Mouse (Mus musculus): ENCODE measurements around the gene Znrf1. TPM values are rescaled to one million over a fixed set of nuclear protein-coding genes. Genes with fewer than 3 reads are reported as not detected.
A peak's percentile ranks its signal among the peaks of the same experiment; 100 is the strongest.

The Znrf1 gene
- polyA plus RNA-seq, 1 experiment from 2014 or later, result 48.7 TPM

GRCm38 (mm10) chr8:111539422-111540076 lies 3.7 kb downstream of the Znrf1 start:
- no peaks in the 10 kb centered on the region for H3K36me3 ChIP-seq (ENCODE audit: control insufficient read depth, insufficient read depth, low read length)
- WGBS, result 76% methylated on average over 10 of the region's 10 CpGs
- H3K27ac ChIP-seq (ENCODE audit: low read depth, low read length), result no peak overlapping the region
- H3K9me3 ChIP-seq (ENCODE audit: control insufficient read depth, low read length), result no peaks in the 10 kb centered on the region
- ATAC-seq (ENCODE audit: low FRiP score) (no peak), DNase-seq (ENCODE audit: low spot score) (no peak)
- peak overlapping the region; percentile 44 for H3K4me2 ChIP-seq (replicated peaks; ENCODE audit: low read depth, low read length)
- peaks cover 8% of the 10 kb centered on the region; the same call in 1 of the 2 replicates for H3K4me1 ChIP-seq (replicated peaks; ENCODE audit: control insufficient read depth, insufficient read depth, low read length)
- peak overlapping the region; percentile 78; the same call in 1 of the 2 replicates for H3K4me3 ChIP-seq (ENCODE audit: low read depth, low read length)
- H3K27me3 ChIP-seq (ENCODE audit: control insufficient read depth, insufficient read depth, low read length), result no peaks in the 10 kb centered on the region
- H3K9ac ChIP-seq (ENCODE audit: low read depth, low read length), result peak overlapping the region; percentile 15; the same call in 1 of the 2 replicates

DNA sequence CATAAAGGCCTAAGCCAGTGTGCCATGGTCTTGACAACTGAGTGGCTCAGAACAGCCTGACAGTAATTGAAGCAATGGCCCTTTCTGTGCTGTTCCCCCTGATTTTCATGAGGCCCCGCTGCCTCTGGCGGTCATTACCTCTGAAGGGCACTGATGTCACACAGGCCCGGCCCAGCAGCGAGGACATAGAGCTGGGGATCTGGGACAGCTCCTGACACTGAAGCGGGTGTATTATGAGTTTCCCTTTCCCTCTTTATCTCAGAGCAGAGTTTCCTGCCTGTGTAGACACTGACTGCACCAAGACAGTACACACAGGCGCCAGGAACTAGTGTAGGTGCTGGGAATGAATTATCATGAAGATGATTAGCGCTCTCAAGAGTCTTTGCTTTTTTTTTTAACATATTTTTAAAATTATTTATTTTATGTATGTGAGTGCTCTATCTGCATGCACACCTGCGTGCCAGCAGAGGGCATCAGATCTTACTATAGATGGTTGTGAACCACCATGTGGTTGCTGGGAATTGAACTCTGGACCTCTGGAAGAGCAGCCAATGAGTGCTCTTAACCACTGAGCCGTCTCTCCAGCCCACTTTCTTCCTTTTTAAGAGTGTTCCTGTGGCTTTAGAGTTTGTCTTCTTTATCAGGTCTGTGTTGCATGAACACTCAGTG lies 7.9 kb downstream of the Znrf1 start:
- H3K9ac ChIP-seq (ENCODE audit: low read depth, low read length), result no peak overlapping the region
- no peak overlapping the region for H3K27ac ChIP-seq (ENCODE audit: low read depth, low read length)
- H3K36me3 ChIP-seq (ENCODE audit: control insufficient read depth, insufficient read depth, low read length), result no peaks in the 10 kb centered on the region
- no peaks in the 10 kb centered on the region for H3K27me3 ChIP-seq (ENCODE audit: control insufficient read depth, insufficient read depth, low read length)
- H3K9me3 ChIP-seq (ENCODE audit: control insufficient read depth, low read length), result no peaks in the 10 kb centered on the region
- no peak for DNase-seq (ENCODE audit: low spot score)
- no peak for ATAC-seq (ENCODE audit: low FRiP score)
- H3K4me1 ChIP-seq (replicated peaks; ENCODE audit: control insufficient read depth, insufficient read depth, low read length), result peaks cover 6% of the 10 kb centered on the region; the same call in 1 of the 2 replicates
- H3K4me2 ChIP-seq (replicated peaks; ENCODE audit: low read depth, low read length), result no peak overlapping the region
- no peak overlapping the region for H3K4me3 ChIP-seq (ENCODE audit: low read depth, low read length)
- 91% methylated on average over 9 of the region's 9 CpGs for WGBS

DNA sequence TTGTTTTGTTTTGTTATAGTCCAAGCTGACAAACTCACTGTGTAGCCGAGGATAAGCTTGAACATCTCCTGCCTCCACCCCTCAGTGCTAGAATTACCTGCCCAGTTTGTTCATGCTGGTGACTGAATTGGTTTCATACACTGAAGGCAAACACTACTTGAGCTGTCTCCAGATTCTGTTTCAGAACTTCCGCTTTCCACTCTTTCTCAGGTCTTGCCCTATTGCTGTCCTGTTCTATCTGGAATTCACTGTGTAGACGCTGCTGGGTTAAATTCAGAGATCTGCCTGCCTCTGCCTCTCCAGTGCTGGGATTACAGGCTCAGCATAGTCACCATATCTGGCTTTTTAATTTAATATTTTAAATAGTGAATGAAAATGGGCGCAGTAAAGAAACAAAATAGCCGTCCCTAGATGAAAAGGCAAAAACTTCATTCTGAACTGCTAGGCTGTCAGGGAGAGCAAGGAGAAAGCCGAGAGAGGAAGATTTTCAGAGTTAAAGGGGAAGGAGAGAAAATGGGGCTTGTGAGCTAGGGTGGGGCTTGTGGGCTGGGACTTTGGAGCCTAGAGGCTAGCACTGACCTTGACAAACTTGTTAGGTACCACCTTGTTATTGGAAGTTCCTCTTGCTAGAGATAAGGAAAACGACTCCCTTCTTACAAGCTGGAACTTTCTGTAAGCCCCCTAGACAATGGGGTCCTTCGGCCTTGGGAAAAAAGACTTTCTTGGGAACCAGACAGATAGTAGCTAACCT lies 9.7 kb downstream of the Znrf1 start:
- DNase-seq (ENCODE audit: low spot score) (no peak), ATAC-seq (ENCODE audit: low FRiP score) (no peak)
- H3K27ac ChIP-seq (ENCODE audit: low read depth, low read length), result no peak overlapping the region
- H3K4me3 ChIP-seq (ENCODE audit: low read depth, low read length), result no peak overlapping the region
- H3K9ac ChIP-seq (ENCODE audit: low read depth, low read length), result no peak overlapping the region
- no peaks in the 10 kb centered on the region for H3K4me1 ChIP-seq (replicated peaks; ENCODE audit: control insufficient read depth, insufficient read depth, low read length)
- 88% methylated on average over 8 of the region's 8 CpGs for WGBS
- no peak overlapping the region for H3K4me2 ChIP-seq (replicated peaks; ENCODE audit: low read depth, low read length)
- no peaks in the 10 kb centered on the region for H3K36me3 ChIP-seq (ENCODE audit: control insufficient read depth, insufficient read depth, low read length)
- H3K9me3 ChIP-seq (ENCODE audit: control insufficient read depth, low read length), result no peaks in the 10 kb centered on the region
- H3K27me3 ChIP-seq (ENCODE audit: control insufficient read depth, insufficient read depth, low read length), result no peaks in the 10 kb centered on the region

GRCm38 (mm10) chr8:111547144-111547543 lies 11.2 kb downstream of the Znrf1 start:
- H3K4me1 ChIP-seq (replicated peaks; ENCODE audit: control insufficient read depth, insufficient read depth, low read length), result no peaks in the 10 kb centered on the region
- ATAC-seq (ENCODE audit: low FRiP score) (no peak), DNase-seq (ENCODE audit: low spot score) (no peak)
- no peaks in the 10 kb centered on the region for H3K9me3 ChIP-seq (ENCODE audit: control insufficient read depth, low read length)
- H3K27ac ChIP-seq (ENCODE audit: low read depth, low read length), result no peak overlapping the region
- no peak overlapping the region for H3K9ac ChIP-seq (ENCODE audit: low read depth, low read length)
- H3K4me3 ChIP-seq (ENCODE audit: low read depth, low read length), result no peak overlapping the region
- no peak overlapping the region for H3K4me2 ChIP-seq (replicated peaks; ENCODE audit: low read depth, low read length)
- H3K27me3 ChIP-seq (ENCODE audit: control insufficient read depth, insufficient read depth, low read length), result no peaks in the 10 kb centered on the region
- 91% methylated on average over 3 of the region's 3 CpGs for WGBS
- H3K36me3 ChIP-seq (ENCODE audit: control insufficient read depth, insufficient read depth, low read length), result no peaks in the 10 kb centered on the region

DNA sequence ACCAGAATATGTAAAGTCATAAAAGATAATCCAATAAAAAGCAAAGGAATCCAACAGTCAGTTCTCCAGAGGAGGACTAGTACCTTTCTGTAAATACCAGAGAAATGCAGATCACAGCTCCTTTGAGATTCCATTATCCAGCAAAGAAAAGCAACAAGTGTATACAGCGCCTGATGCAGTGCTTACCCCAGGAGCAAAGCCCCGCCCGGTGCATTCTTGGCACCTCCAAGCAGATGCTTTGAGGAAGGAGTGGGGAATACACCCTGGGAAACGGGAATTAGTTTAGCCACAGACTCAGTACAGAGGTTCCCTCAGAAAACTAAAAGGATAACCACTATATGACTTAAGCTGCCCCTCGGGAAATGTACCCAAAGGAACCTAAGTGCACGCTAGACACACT lies 12.3 kb downstream of the Znrf1 start:
- no peaks in the 10 kb centered on the region for H3K36me3 ChIP-seq (ENCODE audit: control insufficient read depth, insufficient read depth, low read length)
- 90% methylated on average over 6 of the region's 6 CpGs for WGBS
- no peak overlapping the region for H3K9ac ChIP-seq (ENCODE audit: low read depth, low read length)

DNA sequence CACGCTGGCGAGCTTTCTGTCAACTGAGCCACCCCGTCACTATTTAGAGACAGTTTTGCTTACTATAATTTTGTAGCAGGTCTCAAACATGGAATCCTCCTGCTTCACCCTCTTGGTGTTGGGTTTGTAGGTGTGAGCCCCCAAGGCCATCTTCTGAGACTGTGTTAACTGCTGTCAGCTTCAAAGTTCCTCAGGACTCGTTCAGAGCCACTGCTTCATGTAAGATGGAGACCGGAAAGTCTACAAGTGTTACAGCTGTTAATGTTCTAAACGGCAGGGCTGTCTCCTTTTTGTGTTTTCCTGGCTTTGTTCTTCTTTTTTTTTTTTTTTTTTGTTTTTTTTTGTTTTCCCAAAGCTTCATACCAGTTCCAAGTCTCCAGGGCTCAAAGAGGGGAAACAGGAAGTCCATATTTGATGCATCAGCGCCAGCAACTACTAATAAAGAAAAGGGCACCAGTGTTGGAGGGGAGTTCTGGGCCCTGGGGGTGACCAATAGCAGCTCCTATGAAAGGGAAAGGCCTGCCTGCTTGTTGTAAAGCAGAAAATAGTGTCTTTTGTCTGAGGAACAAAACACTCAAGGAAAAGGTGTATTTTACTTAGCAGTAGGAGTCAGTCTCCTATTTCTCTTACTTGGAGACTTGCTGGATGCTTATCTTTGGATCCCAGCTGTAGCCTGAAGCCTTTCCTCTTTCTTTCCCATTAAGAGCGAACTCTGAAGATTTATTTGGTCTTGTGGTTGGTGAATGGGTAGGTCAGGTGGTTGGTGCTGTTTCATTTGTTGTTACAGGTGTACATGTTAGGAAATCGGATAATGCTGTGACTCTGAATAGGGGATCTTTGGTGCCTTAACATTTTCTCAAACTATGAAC lies 14.3 kb downstream of the Znrf1 start:
- no peak for ATAC-seq (ENCODE audit: low FRiP score)

More for the DNA sequence above, 12.3 kb downstream of the Znrf1 start:
- Histone ChIP-seq H3K4me2 (replicated peaks; ENCODE audit: low read depth, low read length) (no peak overlapping the region), H3K27ac (ENCODE audit: low read depth, low read length) (no peak overlapping the region), H3K27me3 (ENCODE audit: control insufficient read depth, insufficient read depth, low read length) (no peaks in the 10 kb centered on the region), H3K9me3 (ENCODE audit: control insufficient read depth, low read length) (no peaks in the 10 kb centered on the region), H3K4me1 (replicated peaks; ENCODE audit: control insufficient read depth, insufficient read depth, low read length) (no peaks in the 10 kb centered on the region), H3K4me3 (ENCODE audit: low read depth, low read length) (no peak overlapping the region)
- ATAC-seq (ENCODE audit: low FRiP score) (no peak), DNase-seq (ENCODE audit: low spot score) (no peak)

GRCm38 (mm10) chr8:111551511-111552130 lies 15.7 kb downstream of the Znrf1 start:
- no peak overlapping the region for H3K4me2 ChIP-seq (replicated peaks; ENCODE audit: low read depth, low read length)
- 85% methylated on average over 8 of the region's 8 CpGs for WGBS

More for the DNA sequence above, 14.3 kb downstream of the Znrf1 start:
- no peak for DNase-seq (ENCODE audit: low spot score)
- 79% methylated on average over 9 of the region's 9 CpGs for WGBS
- Histone ChIP-seq H3K4me1 (replicated peaks; ENCODE audit: control insufficient read depth, insufficient read depth, low read length) (no peaks in the 10 kb centered on the region; the same call in 1 of the 2 replicates), H3K4me2 (replicated peaks; ENCODE audit: low read depth, low read length) (no peak overlapping the region), H3K27ac (ENCODE audit: low read depth, low read length) (no peak overlapping the region), H3K27me3 (ENCODE audit: control insufficient read depth, insufficient read depth, low read length) (no peaks in the 10 kb centered on the region), H3K36me3 (ENCODE audit: control insufficient read depth, insufficient read depth, low read length) (no peaks in the 10 kb centered on the region), H3K9me3 (ENCODE audit: control insufficient read depth, low read length) (no peaks in the 10 kb centered on the region), H3K9ac (ENCODE audit: low read depth, low read length) (no peak overlapping the region), H3K4me3 (ENCODE audit: low read depth, low read length) (no peak overlapping the region)

GRCm38 (mm10) chr8:111561824-111562223 lies 25.9 kb downstream of the Znrf1 start:
- H3K36me3 ChIP-seq (ENCODE audit: control insufficient read depth, insufficient read depth, low read length), result no peaks in the 10 kb centered on the region
- no peaks in the 10 kb centered on the region for H3K9me3 ChIP-seq (ENCODE audit: control insufficient read depth, low read length)
- H3K4me1 ChIP-seq (replicated peaks; ENCODE audit: control insufficient read depth, insufficient read depth, low read length), result no peaks in the 10 kb centered on the region
- WGBS, result 92% methylated on average over 4 of the region's 4 CpGs
- H3K4me3 ChIP-seq (ENCODE audit: low read depth, low read length), result no peak overlapping the region
- no peak overlapping the region for H3K9ac ChIP-seq (ENCODE audit: low read depth, low read length)
- ATAC-seq (ENCODE audit: low FRiP score) (no peak), DNase-seq (ENCODE audit: low spot score) (no peak)
- H3K27ac ChIP-seq (ENCODE audit: low read depth, low read length), result no peak overlapping the region
- no peak overlapping the region for H3K4me2 ChIP-seq (replicated peaks; ENCODE audit: low read depth, low read length)
- no peaks in the 10 kb centered on the region for H3K27me3 ChIP-seq (ENCODE audit: control insufficient read depth, insufficient read depth, low read length)

More at GRCm38 (mm10) chr8:111551511-111552130, 15.7 kb downstream of the Znrf1 start:
- DNase-seq (ENCODE audit: low spot score), result no peak
- H3K36me3 ChIP-seq (ENCODE audit: control insufficient read depth, insufficient read depth, low read length), result no peaks in the 10 kb centered on the region
- H3K9me3 ChIP-seq (ENCODE audit: control insufficient read depth, low read length), result no peaks in the 10 kb centered on the region
- H3K9ac ChIP-seq (ENCODE audit: low read depth, low read length), result no peak overlapping the region
- H3K27ac ChIP-seq (ENCODE audit: low read depth, low read length), result no peak overlapping the region
- H3K4me3 ChIP-seq (ENCODE audit: low read depth, low read length), result no peak overlapping the region
- ATAC-seq (ENCODE audit: low FRiP score), result no peak
- H3K27me3 ChIP-seq (ENCODE audit: control insufficient read depth, insufficient read depth, low read length), result no peaks in the 10 kb centered on the region
- H3K4me1 ChIP-seq (replicated peaks; ENCODE audit: control insufficient read depth, insufficient read depth, low read length), result no peaks in the 10 kb centered on the region; the same call in none of the 2 replicates
